Mouse (Mus musculus) neural tube, embryonic 11.5 days (tissue): ENCODE results near the gene Abcc2. TPM values are rescaled to one million over a fixed set of nuclear protein-coding genes. Genes with fewer than 3 reads are reported as not detected.

ENCODE experiments used
- ATAC-seq: fragments of 200-750 bp; cut with Nextera tagmentation; 2 replicates; pipeline ENCODE4 v1.8.0; 2017; ENCODE audit warnings: moderate number of reproducible peaks, mild to moderate bottlenecking, moderate TSS enrichment, moderate library complexity; ENCODE audit not compliant: insufficient read depth, low FRiP score, low TSS enrichment
- DNase-seq: peaks from one replicate; pipeline ENCODE4 v3.0.0-alpha.2; 2015; ENCODE audit warnings: low spot score
- H3K27ac ChIP-seq: fragments of 300-500 bp; sonication (generic); 2 replicates; pipeline ENCODE4 v1.5.1; 2014; ENCODE audit warnings: low read depth, mild to moderate bottlenecking, low read length
- H3K27me3 ChIP-seq: fragments of 300-500 bp; sonication (generic); 2 replicates; pipeline ENCODE4 v1.6.1; 2014; ENCODE audit warnings: mild to moderate bottlenecking, low read length, mixed read lengths; ENCODE audit not compliant: control insufficient read depth, insufficient read depth
- H3K36me3 ChIP-seq: fragments of 300-500 bp; sonication (generic); 2 replicates; pipeline ENCODE4 v1.6.1; 2014; ENCODE audit warnings: mild to moderate bottlenecking, low read length, moderate library complexity, mixed read lengths; ENCODE audit not compliant: control insufficient read depth, insufficient read depth
- H3K4me1 ChIP-seq: fragments of 300-500 bp; sonication (generic); 2 replicates; pipeline ENCODE4 v1.6.1; 2014; ENCODE audit warnings: low read length, mixed read lengths; ENCODE audit not compliant: control insufficient read depth, insufficient read depth
- H3K4me2 ChIP-seq: fragments of 300-500 bp; sonication (generic); 2 replicates; pipeline ENCODE4 v1.6.1; 2014; ENCODE audit warnings: low read depth, mild to moderate bottlenecking, moderate library complexity
- H3K4me3 ChIP-seq: fragments of 300-500 bp; sonication (generic); 2 replicates; pipeline ENCODE4 v1.5.1; 2014; ENCODE audit warnings: low read depth, low read length
- H3K9ac ChIP-seq: fragments of 300-500 bp; sonication (generic); 2 replicates; pipeline ENCODE4 v1.6.1; 2014; ENCODE audit warnings: mild to moderate bottlenecking, low read length
- H3K9me3 ChIP-seq: fragments of 300-500 bp; sonication (generic); 2 replicates; pipeline ENCODE4 v1.6.1; 2016; ENCODE audit warnings: low read length; ENCODE audit not compliant: control insufficient read depth
- WGBS: fragments of 180-500 bp; shearing (Covaris S2); extraction: QIAGEN DNeasy Blood & Tissue Kit; methylation state at CpG from one replicate; pipeline ENCODE4 v1.1.7; 2014; 5-methylcytosine and 5-hydroxymethylcytosine counted together
- polyA plus RNA-seq: library from polyadenylated mRNA; unstranded; fragments of >200 nt; fragmentation: Nextera tagmentation; extraction: Ambion mirVana; gene quantifications from 2 replicates; pipeline ENCODE4 v1.2.1, GENCODE M21; 2014

Abcc2 gene
- polyA plus RNA-seq, 1 experiment from 2014 or later = 0.16 TPM

DNA sequence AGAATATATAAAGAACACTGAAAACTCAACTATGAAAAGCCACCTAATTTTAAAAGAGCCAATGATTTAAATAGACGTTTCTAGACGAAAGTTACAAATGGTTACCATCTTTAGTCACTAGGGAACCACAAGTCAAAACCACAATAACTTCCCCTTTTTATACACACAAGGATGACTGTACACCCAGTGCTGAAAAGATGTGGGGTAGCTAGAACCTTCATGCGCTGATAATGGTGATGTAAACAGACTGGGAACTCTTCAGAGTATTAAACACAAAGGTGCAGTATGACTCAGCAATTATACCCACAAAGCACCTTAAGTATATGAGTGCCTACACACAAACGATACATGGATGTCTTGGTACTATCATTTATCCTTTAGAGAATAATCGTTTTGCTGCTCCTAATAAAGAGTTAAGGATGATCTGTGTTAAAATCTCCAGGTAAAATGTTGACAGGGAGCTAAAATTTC, 10.5 kb upstream of the Abcc2 start:
- no peaks in the 10 kb centered on the region for H3K27me3 ChIP-seq
- no peak overlapping the region for H3K4me3 ChIP-seq
- H3K9me3 ChIP-seq = no peaks in the 10 kb centered on the region
- H3K36me3 ChIP-seq = no peaks in the 10 kb centered on the region
- no peak overlapping the region for H3K9ac ChIP-seq
- 93% methylated on average over 5 of the region's 5 CpGs for WGBS
- no peaks in the 10 kb centered on the region for H3K4me1 ChIP-seq
- ATAC-seq (no peak), DNase-seq (no peak)
- H3K27ac ChIP-seq = no peak overlapping the region
- H3K4me2 ChIP-seq = no peak overlapping the region

GRCm38 (mm10) chr19:43772311-43772710, 9.7 kb upstream of the Abcc2 start:
- H3K36me3 ChIP-seq = no peaks in the 10 kb centered on the region
- DNase-seq (no peak), ATAC-seq (no peak)
- H3K4me3 ChIP-seq = no peak overlapping the region
- no peaks in the 10 kb centered on the region for H3K9me3 ChIP-seq
- no peak overlapping the region for H3K4me2 ChIP-seq
- no peaks in the 10 kb centered on the region for H3K27me3 ChIP-seq
- H3K4me1 ChIP-seq = no peaks in the 10 kb centered on the region
- H3K27ac ChIP-seq = no peak overlapping the region
- no peak overlapping the region for H3K9ac ChIP-seq
- WGBS = 72% methylated on average over 6 of the region's 6 CpGs

GRCm38 (mm10) chr19:43775433-43775832, 6.6 kb upstream of the Abcc2 start:
- Histone ChIP-seq H3K27me3 (no peaks in the 10 kb centered on the region), H3K4me3 (no peak overlapping the region), H3K4me1 (no peaks in the 10 kb centered on the region), H3K9ac (no peak overlapping the region), H3K9me3 (no peaks in the 10 kb centered on the region), H3K36me3 (no peaks in the 10 kb centered on the region), H3K27ac (no peak overlapping the region), H3K4me2 (no peak overlapping the region)
- DNase-seq (no peak), ATAC-seq (no peak)
- 84% methylated on average over 10 of the region's 10 CpGs for WGBS

DNA sequence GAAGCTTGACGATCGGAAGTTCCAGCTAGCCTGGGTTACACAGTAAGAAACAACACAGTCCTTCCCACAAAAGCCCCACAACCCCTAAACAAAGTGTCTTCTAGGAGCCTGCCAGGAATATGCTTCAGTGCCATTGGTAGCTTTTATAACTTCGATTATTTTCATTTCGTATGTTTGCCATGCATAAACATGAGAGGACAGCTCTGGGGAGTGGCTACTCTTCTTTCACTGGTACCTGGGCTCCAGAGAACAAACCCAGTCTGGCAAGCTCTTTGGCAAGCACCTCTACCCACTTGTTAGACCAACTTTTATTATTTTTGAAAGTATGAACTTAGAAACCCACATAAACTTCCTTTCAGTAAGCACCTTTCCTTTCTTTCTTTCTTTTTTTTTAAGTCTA, 5.4 kb upstream of the Abcc2 start:
- no peaks in the 10 kb centered on the region for H3K4me1 ChIP-seq
- WGBS = 86% methylated on average over 4 of the region's 4 CpGs
- no peak overlapping the region for H3K4me2 ChIP-seq
- no peaks in the 10 kb centered on the region for H3K27me3 ChIP-seq
- H3K9me3 ChIP-seq = no peaks in the 10 kb centered on the region
- H3K4me3 ChIP-seq = no peak overlapping the region
- no peaks in the 10 kb centered on the region for H3K36me3 ChIP-seq
- DNase-seq (no peak), ATAC-seq (no peak)
- no peak overlapping the region for H3K9ac ChIP-seq
- H3K27ac ChIP-seq = no peak overlapping the region

- no peak for ATAC-seq
- no peaks in the 10 kb centered on the region for H3K9me3 ChIP-seq
- no peaks in the 10 kb centered on the region for H3K27me3 ChIP-seq
- no peak overlapping the region for H3K4me3 ChIP-seq
- H3K36me3 ChIP-seq = no peaks in the 10 kb centered on the region
- H3K4me1 ChIP-seq = no peaks in the 10 kb centered on the region
- no peak for DNase-seq
- no peak overlapping the region for H3K4me2 ChIP-seq
- H3K27ac ChIP-seq = no peak overlapping the region
- H3K9ac ChIP-seq = no peak overlapping the region
- WGBS = 75% methylated on average over 2 of the region's 2 CpGs
Measured at GRCm38 (mm10) chr19:43777308-43777707, 4.7 kb upstream of the Abcc2 start.

- no peak overlapping the region for H3K9ac ChIP-seq
- H3K9me3 ChIP-seq = no peaks in the 10 kb centered on the region
- H3K27me3 ChIP-seq = no peaks in the 10 kb centered on the region
- no peak overlapping the region for H3K27ac ChIP-seq
- H3K4me3 ChIP-seq = no peak overlapping the region
- ATAC-seq (no peak), DNase-seq (no peak)
- no peaks in the 10 kb centered on the region for H3K36me3 ChIP-seq
- H3K4me1 ChIP-seq = no peaks in the 10 kb centered on the region
- WGBS = 89% methylated on average over 5 of the region's 5 CpGs
- no peak overlapping the region for H3K4me2 ChIP-seq
Measured at GRCm38 (mm10) chr19:43780391-43780790, 1.6 kb upstream of the Abcc2 start.

DNA sequence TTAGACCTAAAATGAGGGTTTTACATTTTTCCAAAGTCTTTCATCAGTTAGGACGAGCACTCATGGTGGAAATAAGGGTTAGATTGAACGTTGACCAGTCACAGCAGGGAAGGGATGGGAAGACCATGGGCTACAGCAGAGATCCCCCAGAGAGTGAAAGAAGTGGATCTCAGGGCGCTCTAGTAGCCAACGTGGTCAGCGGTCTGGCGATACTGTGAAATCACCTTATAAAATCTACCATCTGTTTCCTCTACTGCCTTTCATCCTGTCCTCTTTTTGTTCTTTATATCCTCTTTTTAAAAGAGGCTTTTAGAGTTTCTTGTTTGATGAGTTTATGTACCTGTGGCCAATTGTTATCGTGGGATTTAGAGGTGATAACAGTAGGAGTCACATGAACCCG, 2.8 kb downstream of the Abcc2 start:
- Histone ChIP-seq H3K9me3 (no peaks in the 10 kb centered on the region), H3K4me2 (no peak overlapping the region), H3K4me3 (no peak overlapping the region), H3K27ac (no peak overlapping the region), H3K27me3 (no peaks in the 10 kb centered on the region), H3K4me1 (no peaks in the 10 kb centered on the region), H3K36me3 (no peaks in the 10 kb centered on the region), H3K9ac (no peak overlapping the region)
- DNase-seq = no peak
- WGBS = 81% methylated on average over 8 of the region's 8 CpGs
- no peak for ATAC-seq

DNA sequence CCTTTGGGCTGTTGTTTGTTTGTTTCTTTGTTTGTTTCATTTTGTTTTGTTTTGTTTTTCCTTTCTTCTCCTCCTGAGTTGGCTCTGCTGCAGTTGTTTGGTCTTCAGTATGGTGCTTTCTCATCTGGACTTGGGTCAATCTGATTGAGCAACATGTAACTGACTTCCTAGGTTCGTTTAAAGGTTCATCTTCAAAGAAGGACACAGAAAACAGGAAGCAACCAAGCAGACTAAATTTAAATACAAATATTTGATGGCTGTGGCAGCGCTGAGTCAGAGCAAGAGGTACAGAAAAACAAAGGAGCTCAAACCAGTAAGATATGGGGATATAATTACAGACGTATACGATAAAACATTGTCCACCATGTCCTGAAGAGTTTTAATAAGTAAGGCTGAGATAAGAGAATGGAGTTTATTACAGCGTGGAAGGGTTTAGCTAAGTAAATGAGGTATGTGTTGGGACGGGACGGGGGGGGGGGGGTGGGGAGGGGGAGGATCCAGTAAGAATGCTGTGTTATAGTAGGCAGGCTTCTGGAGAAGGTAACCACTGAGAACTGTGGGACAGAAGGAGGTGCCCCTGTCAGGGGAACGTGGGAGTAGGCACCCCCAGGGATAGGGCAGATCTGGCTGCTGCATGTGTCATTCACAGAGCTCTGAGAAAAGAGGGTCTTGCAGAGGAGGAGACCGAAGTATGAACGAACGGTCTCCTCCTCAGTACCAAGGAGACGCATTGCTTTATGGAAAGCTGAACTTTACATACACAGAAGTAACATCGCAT, 4.4 kb downstream of the Abcc2 start:
- Histone ChIP-seq H3K4me2 (no peak overlapping the region), H3K4me1 (no peaks in the 10 kb centered on the region), H3K27ac (no peak overlapping the region), H3K4me3 (no peak overlapping the region), H3K9me3 (no peaks in the 10 kb centered on the region), H3K9ac (no peak overlapping the region), H3K36me3 (no peaks in the 10 kb centered on the region), H3K27me3 (no peaks in the 10 kb centered on the region)
- 89% methylated on average over 13 of the region's 13 CpGs for WGBS
- ATAC-seq (no peak), DNase-seq (no peak)

GRCm38 (mm10) chr19:43789817-43790216, 7.8 kb downstream of the Abcc2 start:
- 95% methylated on average over 7 of the region's 7 CpGs for WGBS
- no peak overlapping the region for H3K9ac ChIP-seq
- no peak overlapping the region for H3K4me3 ChIP-seq
- no peaks in the 10 kb centered on the region for H3K9me3 ChIP-seq
- ATAC-seq (no peak), DNase-seq (no peak)
- no peak overlapping the region for H3K4me2 ChIP-seq
- H3K27ac ChIP-seq = no peak overlapping the region
- H3K36me3 ChIP-seq = no peaks in the 10 kb centered on the region
- no peaks in the 10 kb centered on the region for H3K27me3 ChIP-seq
- H3K4me1 ChIP-seq = no peaks in the 10 kb centered on the region
